Comparison of ENCODE assay signal across 20 mouse cellular contexts in the genomic region with DNA sequence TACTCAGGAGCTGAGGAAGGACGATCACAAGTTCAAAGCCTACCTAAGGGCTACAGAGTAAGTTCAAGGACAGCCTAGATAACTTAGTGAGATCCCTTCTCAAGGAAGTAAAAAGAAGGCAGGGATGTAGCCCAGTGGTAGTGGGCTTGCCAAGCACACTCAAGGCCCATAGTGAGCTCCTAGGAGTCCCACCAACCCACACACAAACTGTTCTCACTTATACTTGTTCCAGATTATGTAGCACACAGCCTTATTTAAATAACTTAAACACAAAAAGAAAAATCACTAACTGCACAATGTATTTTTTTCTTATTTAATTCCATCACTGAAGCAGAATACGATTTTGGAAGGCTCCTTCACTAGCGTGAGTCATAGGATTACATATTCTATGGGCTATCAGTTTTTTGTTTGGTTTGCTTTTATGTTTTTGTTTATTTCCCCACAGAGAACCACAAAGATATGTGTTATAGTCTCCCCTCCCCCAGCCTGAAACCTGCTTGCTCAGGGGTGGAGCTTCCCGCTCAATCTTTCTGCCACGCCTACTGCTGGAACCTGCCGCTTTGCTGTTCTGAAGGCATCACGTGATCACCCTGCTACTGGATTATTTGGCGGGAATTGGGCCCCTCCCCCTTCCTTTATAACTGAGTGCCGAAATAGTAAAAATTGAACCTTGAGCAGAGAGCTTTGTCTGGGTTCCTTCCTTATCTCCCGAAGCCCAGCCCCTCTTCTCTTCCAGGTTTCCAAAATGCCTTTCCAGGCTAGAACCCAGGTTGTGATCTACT.
A peak's percentile ranks its signal among the peaks of the same experiment; 100 is the strongest.
DNase-seq lines count a peak whose midpoint lies in the region; ATAC-seq and TF ChIP-seq lines count a peak whose summit lies in the region.
"Had no signal": no experiment of that assay in that cellular context is flagged by ENCODE, and none has a peak within 500 bp of the region (broad histone marks: within the 10 kb centered on the region; RNA-seq: fewer than 3 reads in every experiment).

No protein-coding gene starts in this region.

- no peak overlapping the region for H3K4me2 ChIP-seq in midbrain, embryonic 11.5 days
- H3K4me2 ChIP-seq in midbrain, postnatal 0 days (ENCODE audit: low read depth, low read length, poor library complexity, severe bottlenecking), result no peak overlapping the region
- H3K4me2 ChIP-seq: forebrain, embryonic 13.5 days; heart, embryonic 12.5 days; hindbrain, embryonic 15.5 days had no signal

- TF ChIP-seq CTCF in midbrain, postnatal 0 days (IDR thresholded peaks at IDR 0.05), result no peak
- no peak for TF ChIP-seq CTCF in small intestine, adult 2 months (IDR thresholded peaks at IDR 0.05; ENCODE audit: extremely low read depth, insufficient read length, insufficient replicate concordance, low read depth, low read length)

- no peaks in the 10 kb centered on the region for H3K9me3 ChIP-seq in midbrain, embryonic 11.5 days (ENCODE audit: control insufficient read depth, low read length)
- no peaks in the 10 kb centered on the region for H3K9me3 ChIP-seq in midbrain, postnatal 0 days (ENCODE audit: low read length)
- H3K9me3 ChIP-seq: embryonic facial prominence, embryonic 10.5 days; forebrain, embryonic 13.5 days; hindbrain, embryonic 15.5 days had no signal

- no peaks in the 10 kb centered on the region for H3K27me3 ChIP-seq in midbrain, embryonic 11.5 days (ENCODE audit: control insufficient read depth, insufficient read depth, low read length)
- no peaks in the 10 kb centered on the region for H3K27me3 ChIP-seq in midbrain, postnatal 0 days (ENCODE audit: insufficient read depth, low read length)
- no peaks in the 10 kb centered on the region for H3K27me3 ChIP-seq in small intestine, adult 2 months (ENCODE audit: control insufficient read depth, insufficient read depth, low read length)
- H3K27me3 ChIP-seq: CH12.LX; forebrain, embryonic 13.5 days; heart, embryonic 12.5 days; hindbrain, embryonic 15.5 days had no signal

- no peaks in the 10 kb centered on the region for H3K4me1 ChIP-seq in midbrain, embryonic 11.5 days (ENCODE audit: control insufficient read depth, insufficient read depth, low read length)
- no peaks in the 10 kb centered on the region for H3K4me1 ChIP-seq in midbrain, postnatal 0 days (ENCODE audit: insufficient read depth, low read length)
- peaks cover 8% of the 10 kb centered on the region for H3K4me1 ChIP-seq in small intestine, adult 2 months (ENCODE audit: control insufficient read depth, insufficient read depth, insufficient read length, low read length)
- H3K4me1 ChIP-seq: embryonic facial prominence, embryonic 10.5 days; forebrain, embryonic 13.5 days; heart, embryonic 12.5 days; hindbrain, embryonic 15.5 days had no signal

- WGBS in midbrain, embryonic 11.5 days, result 89% methylated on average over 10 of the region's 10 CpGs
- WGBS in midbrain, postnatal 0 days, result 93% methylated on average over 10 of the region's 10 CpGs
- WGBS in small intestine, adult 2 months, result 42% methylated on average over 10 of the region's 10 CpGs

- no peak for TF ChIP-seq POLR2A in small intestine, adult 2 months (IDR thresholded peaks at IDR 0.05; ENCODE audit: low read depth, low read length)

- no peaks in the 10 kb centered on the region; the same call in 1 of the 2 replicates for H3K36me3 ChIP-seq in midbrain, embryonic 11.5 days (ENCODE audit: control insufficient read depth, insufficient read depth, low read length)
- 0 out of 2 replicates have a peak, but pooled peaks cover 3% of the 10 kb centered on the region for H3K36me3 ChIP-seq in midbrain, postnatal 0 days (ENCODE audit: insufficient read depth, low read length)
- H3K36me3 ChIP-seq in small intestine, adult 2 months (ENCODE audit: control insufficient read depth, insufficient read depth, low read length), result peaks cover 24% of the 10 kb centered on the region

- no peak overlapping the region for H3K4me3 ChIP-seq in midbrain, embryonic 11.5 days (ENCODE audit: low read depth, low read length)
- H3K4me3 ChIP-seq in midbrain, postnatal 0 days (ENCODE audit: low read depth, low read length), result no peak overlapping the region
- no peak overlapping the region for H3K4me3 ChIP-seq in small intestine, adult 2 months (ENCODE audit: low read depth, low read length)
- H3K4me3 ChIP-seq: embryonic facial prominence, embryonic 10.5 days; forebrain, embryonic 13.5 days; heart, embryonic 12.5 days; hindbrain, embryonic 15.5 days had no signal

- no peak overlapping the region for H3K27ac ChIP-seq in midbrain, embryonic 11.5 days (ENCODE audit: low read depth, low read length)
- no peak overlapping the region for H3K27ac ChIP-seq in midbrain, postnatal 0 days (ENCODE audit: low read depth, low read length)
- H3K27ac ChIP-seq in small intestine, adult 2 months (ENCODE audit: insufficient read depth, low read depth, low read length), result peak overlapping the region; percentile 51
- H3K27ac ChIP-seq: embryonic facial prominence, embryonic 10.5 days; forebrain, embryonic 13.5 days; hindbrain, embryonic 15.5 days had no signal

- DNase-seq in frontal cortex, adult 2 months (ENCODE audit: extremely low spot score in 1 of 2, low spot score in 1 of 2), result peak; percentile 18 to 35
- no peak for DNase-seq in frontal cortex, postnatal 14 days (ENCODE audit: low spot score in 2 of 2)
- DNase-seq in midbrain, embryonic 11.5 days (ENCODE audit: low spot score, missing footprints), result peak; percentile 47
- no peak for DNase-seq in midbrain, postnatal 0 days (ENCODE audit: low spot score)
- DNase-seq in R1 (ENCODE audit: low read depth, low spot score), result peak; percentile 64
- no peak for DNase-seq in lung, postnatal 14 days
- no peak for DNase-seq in spleen, postnatal 14 days (ENCODE audit: low spot score in 2 of 2)
- DNase-seq: adrenal gland, adult 2 months; adrenal gland, postnatal 25 days; cerebellum, adult 2 months; cerebellum, postnatal 10 days; forebrain, postnatal 0 days; gastrocnemius, postnatal 14 days; heart, postnatal 36 days had no signal

- H3K9ac ChIP-seq in midbrain, embryonic 11.5 days (ENCODE audit: low read length), result no peak overlapping the region
- H3K9ac ChIP-seq in midbrain, postnatal 0 days (replicated peaks; ENCODE audit: low read length, poor library complexity, severe bottlenecking), result no peak overlapping the region
- H3K9ac ChIP-seq: forebrain, embryonic 13.5 days; forebrain, postnatal 0 days; heart, embryonic 12.5 days; hindbrain, embryonic 15.5 days had no signal

- no peak for ATAC-seq in midbrain, embryonic 11.5 days (ENCODE audit: low FRiP score)
- ATAC-seq in midbrain, postnatal 0 days (ENCODE audit: low FRiP score), result no peak
- ATAC-seq: forebrain, embryonic 13.5 days; forebrain, postnatal 0 days had no signal

Comparison
In these comparisons a context has a peak if more than half of its experiments do, and no peak if none do; other contexts are left out.
1. DNase-seq: peak in frontal cortex, adult 2 months (2 of 2), midbrain, embryonic 11.5 days (single experiment) and R1 (single experiment); none in frontal cortex, postnatal 14 days (0 of 2), midbrain, postnatal 0 days (single experiment), lung, postnatal 14 days (single experiment) and spleen, postnatal 14 days (0 of 2).